Mouse (Mus musculus): Measurements from ENCODE around the gene Btbd11. TPM values are rescaled to one million over a fixed set of nuclear protein-coding genes. Genes with fewer than 3 reads are reported as not detected.

Btbd11 gene
- polyA plus RNA-seq, 1 experiment: 1.8 TPM

DNA sequence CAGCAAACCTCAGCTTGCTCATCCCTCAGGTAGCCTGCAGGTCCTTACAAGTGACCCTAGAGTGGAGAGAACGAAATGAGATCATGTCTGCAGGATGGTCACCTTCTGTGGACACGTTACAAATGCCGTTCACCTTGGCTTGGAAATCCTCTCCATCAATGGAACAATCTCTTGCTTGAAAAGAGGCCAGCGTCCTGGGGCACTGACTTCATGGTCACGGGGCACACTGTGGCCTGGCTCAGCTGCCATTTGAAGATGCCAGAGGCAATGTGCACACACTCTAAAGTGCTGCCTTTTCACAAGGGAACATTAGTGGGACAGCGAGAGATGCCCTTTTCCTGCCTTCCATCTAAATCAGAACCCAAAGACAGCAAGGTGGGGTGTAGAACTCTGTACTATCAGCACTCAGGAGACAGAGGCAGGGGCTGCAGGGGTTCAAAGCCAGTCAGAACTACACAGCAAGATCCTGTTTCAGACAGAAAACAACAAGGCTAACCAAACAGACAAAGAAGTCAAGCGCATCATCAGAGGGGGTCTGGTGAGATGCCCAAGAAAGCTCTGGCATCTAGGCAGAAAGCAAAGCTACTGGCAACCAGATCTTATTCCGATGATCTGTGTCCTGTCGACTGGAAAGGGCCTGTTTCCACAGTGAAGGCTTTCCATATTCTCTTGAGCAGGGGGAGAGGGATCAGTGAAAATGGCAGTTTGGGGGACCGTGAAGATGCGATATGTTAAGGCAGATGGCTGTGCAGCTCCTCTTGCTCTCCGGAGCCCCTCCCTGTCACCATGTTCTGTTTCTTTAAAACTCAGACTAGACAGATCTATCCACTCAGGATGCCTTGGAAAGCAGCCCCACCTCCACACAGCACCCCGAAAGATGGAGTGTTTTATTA, 79.1 kb downstream of the Btbd11 start:
- no peaks in the 10 kb centered on the region for H3K4me1 ChIP-seq (ENCODE audit: control insufficient read depth, insufficient read depth, insufficient read length, low read length)
- 85% methylated on average over 13 of the region's 13 CpGs for WGBS
- no peaks in the 10 kb centered on the region for H3K36me3 ChIP-seq (ENCODE audit: control insufficient read depth, insufficient read depth, low read length)
- no peak overlapping the region for H3K4me3 ChIP-seq (ENCODE audit: low read depth, low read length)
- no peak overlapping the region for H3K27ac ChIP-seq (ENCODE audit: insufficient read depth, low read depth, low read length)
- no peak for TF ChIP-seq POLR2A (IDR thresholded peaks at IDR 0.05; ENCODE audit: low read depth, low read length)
- TF ChIP-seq CTCF (IDR thresholded peaks at IDR 0.05; ENCODE audit: extremely low read depth, insufficient read length, insufficient replicate concordance, low read depth, low read length): no peak
- H3K27me3 ChIP-seq (ENCODE audit: control insufficient read depth, insufficient read depth, low read length): no peaks in the 10 kb centered on the region

DNA sequence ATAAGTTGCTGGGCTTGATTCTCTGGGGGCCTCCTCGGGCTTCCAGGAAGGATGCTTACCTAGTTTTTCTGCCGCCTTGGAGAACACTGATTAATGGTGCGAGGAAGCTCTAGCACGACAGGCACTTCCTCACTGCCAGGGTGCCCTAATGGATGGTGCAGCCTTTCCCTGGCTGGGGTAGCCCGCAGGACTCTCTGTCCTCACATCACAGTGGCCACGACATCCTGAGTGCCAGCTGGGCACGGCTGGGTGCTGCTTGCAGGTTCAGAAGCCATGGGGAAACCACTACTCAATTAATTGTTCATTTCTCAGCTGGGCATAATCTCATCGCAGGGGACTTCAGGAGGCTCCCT, 79.8 kb downstream of the Btbd11 start:
- TF ChIP-seq CTCF (IDR thresholded peaks at IDR 0.05; ENCODE audit: extremely low read depth, insufficient read length, insufficient replicate concordance, low read depth, low read length): no peak
- no peak for TF ChIP-seq POLR2A (IDR thresholded peaks at IDR 0.05; ENCODE audit: low read depth, low read length)
- no peaks in the 10 kb centered on the region for H3K4me1 ChIP-seq (ENCODE audit: control insufficient read depth, insufficient read depth, insufficient read length, low read length)
- 62% methylated on average over 8 of the region's 8 CpGs for WGBS
- no peak overlapping the region for H3K27ac ChIP-seq (ENCODE audit: insufficient read depth, low read depth, low read length)
- H3K27me3 ChIP-seq (ENCODE audit: control insufficient read depth, insufficient read depth, low read length): no peaks in the 10 kb centered on the region
- H3K4me3 ChIP-seq (ENCODE audit: low read depth, low read length): no peak overlapping the region
- H3K36me3 ChIP-seq (ENCODE audit: control insufficient read depth, insufficient read depth, low read length): no peaks in the 10 kb centered on the region

DNA sequence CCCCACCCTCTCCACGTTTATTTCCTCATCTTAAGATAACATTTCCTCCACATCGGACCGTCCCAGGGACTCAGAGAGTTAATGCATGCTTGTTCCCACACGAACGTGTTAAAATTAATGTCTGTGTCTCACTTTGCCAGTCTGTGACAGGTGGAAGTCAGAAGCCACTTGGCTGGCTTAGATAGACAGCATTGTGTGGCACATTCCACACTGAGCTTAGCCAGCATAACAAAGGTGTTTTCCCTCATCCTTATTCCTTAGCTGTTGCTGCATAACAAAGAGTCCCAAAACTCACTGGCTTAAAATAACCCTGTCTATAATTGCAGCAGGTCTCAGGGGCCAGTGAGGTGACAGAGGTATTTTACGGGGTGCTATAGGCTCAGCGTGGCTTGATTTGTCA, 80.8 kb downstream of the Btbd11 start:
- H3K4me1 ChIP-seq (ENCODE audit: control insufficient read depth, insufficient read depth, insufficient read length, low read length): no peaks in the 10 kb centered on the region
- no peak for TF ChIP-seq POLR2A (IDR thresholded peaks at IDR 0.05; ENCODE audit: low read depth, low read length)
- no peak for TF ChIP-seq CTCF (IDR thresholded peaks at IDR 0.05; ENCODE audit: extremely low read depth, insufficient read length, insufficient replicate concordance, low read depth, low read length)
- no peaks in the 10 kb centered on the region for H3K27me3 ChIP-seq (ENCODE audit: control insufficient read depth, insufficient read depth, low read length)
- H3K27ac ChIP-seq (ENCODE audit: insufficient read depth, low read depth, low read length): no peak overlapping the region
- no peak overlapping the region for H3K4me3 ChIP-seq (ENCODE audit: low read depth, low read length)
- 52% methylated on average over 7 of the region's 7 CpGs for WGBS
- H3K36me3 ChIP-seq (ENCODE audit: control insufficient read depth, insufficient read depth, low read length): no peaks in the 10 kb centered on the region

DNA sequence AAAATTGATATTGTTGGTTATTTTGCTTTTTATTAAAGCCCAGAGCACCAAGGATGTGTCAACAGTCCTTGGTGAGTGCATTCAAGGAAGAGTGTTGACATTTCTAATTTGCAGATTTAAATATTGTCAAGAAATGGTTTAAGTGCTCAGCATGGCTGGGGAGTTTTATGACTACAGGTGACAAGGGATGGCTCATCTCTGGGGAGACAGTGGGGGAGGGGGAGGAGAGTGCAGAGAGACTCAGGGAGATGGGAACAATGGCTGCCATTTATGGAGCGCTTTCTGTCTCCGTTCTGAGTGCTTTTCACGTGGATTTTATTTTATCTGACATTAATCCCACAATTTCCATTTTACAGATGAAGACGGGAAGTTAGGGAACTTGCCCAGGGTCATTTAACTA, 81.9 kb downstream of the Btbd11 start:
- H3K4me1 ChIP-seq (ENCODE audit: control insufficient read depth, insufficient read depth, insufficient read length, low read length): no peaks in the 10 kb centered on the region
- TF ChIP-seq CTCF (IDR thresholded peaks at IDR 0.05; ENCODE audit: extremely low read depth, insufficient read length, insufficient replicate concordance, low read depth, low read length) (no peak), POLR2A (IDR thresholded peaks at IDR 0.05; ENCODE audit: low read depth, low read length) (no peak)
- 74% methylated on average over 4 of the region's 4 CpGs for WGBS

DNA sequence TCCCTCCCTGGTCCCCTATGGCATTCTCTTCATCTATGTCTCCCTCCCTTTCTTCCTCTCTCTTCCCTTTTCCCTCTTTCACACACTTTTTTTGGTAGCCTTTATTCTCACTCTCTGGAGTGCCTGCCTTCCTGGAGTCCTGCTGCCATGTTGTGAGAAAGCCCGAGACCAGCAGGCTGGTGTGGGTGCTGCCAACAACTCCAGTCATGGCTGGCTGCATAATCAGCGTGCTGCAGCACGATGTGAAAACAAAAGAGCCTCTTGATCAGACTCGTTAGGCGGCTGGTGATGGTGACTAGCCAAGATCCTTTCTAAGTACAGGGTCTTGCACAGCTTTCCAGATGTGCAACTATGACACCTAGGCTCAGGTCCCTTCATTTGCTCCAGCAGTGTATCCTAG, 82.7 kb downstream of the Btbd11 start:
- H3K36me3 ChIP-seq (ENCODE audit: control insufficient read depth, insufficient read depth, low read length): no peaks in the 10 kb centered on the region
- no peaks in the 10 kb centered on the region for H3K27me3 ChIP-seq (ENCODE audit: control insufficient read depth, insufficient read depth, low read length)
- no peak overlapping the region for H3K4me3 ChIP-seq (ENCODE audit: low read depth, low read length)
- H3K27ac ChIP-seq (ENCODE audit: insufficient read depth, low read depth, low read length): no peak overlapping the region
- H3K4me1 ChIP-seq (ENCODE audit: control insufficient read depth, insufficient read depth, insufficient read length, low read length): no peaks in the 10 kb centered on the region
- no peak for TF ChIP-seq CTCF (IDR thresholded peaks at IDR 0.05; ENCODE audit: extremely low read depth, insufficient read length, insufficient replicate concordance, low read depth, low read length)
- 80% methylated on average over 5 of the region's 5 CpGs for WGBS

More for the DNA sequence above, 81.9 kb downstream of the Btbd11 start:
- Histone ChIP-seq H3K27ac (ENCODE audit: insufficient read depth, low read depth, low read length) (no peak overlapping the region), H3K27me3 (ENCODE audit: control insufficient read depth, insufficient read depth, low read length) (no peaks in the 10 kb centered on the region), H3K4me3 (ENCODE audit: low read depth, low read length) (no peak overlapping the region), H3K36me3 (ENCODE audit: control insufficient read depth, insufficient read depth, low read length) (no peaks in the 10 kb centered on the region)

DNA sequence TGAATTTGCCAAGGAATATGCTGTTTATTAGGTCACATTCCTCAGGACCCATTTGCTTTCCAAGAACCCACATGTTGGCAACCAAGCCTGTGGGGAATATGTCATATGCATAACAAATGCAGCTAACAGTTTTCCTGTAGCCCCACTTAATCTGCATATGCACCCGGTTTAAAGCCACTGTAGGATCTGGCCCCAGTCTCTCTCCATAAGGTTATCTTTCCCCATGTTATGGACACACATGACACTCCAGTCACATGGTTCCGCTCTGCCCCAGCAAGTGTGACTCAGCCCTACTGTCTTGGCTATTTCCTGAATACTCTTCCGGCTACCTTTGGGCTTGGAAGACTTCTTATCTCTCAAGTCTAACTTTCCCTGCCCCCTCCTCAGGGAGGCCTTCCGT, 86.7 kb downstream of the Btbd11 start:
- TF ChIP-seq CTCF (IDR thresholded peaks at IDR 0.05; ENCODE audit: extremely low read depth, insufficient read length, insufficient replicate concordance, low read depth, low read length) (no peak), POLR2A (IDR thresholded peaks at IDR 0.05; ENCODE audit: low read depth, low read length) (no peak)

DNA sequence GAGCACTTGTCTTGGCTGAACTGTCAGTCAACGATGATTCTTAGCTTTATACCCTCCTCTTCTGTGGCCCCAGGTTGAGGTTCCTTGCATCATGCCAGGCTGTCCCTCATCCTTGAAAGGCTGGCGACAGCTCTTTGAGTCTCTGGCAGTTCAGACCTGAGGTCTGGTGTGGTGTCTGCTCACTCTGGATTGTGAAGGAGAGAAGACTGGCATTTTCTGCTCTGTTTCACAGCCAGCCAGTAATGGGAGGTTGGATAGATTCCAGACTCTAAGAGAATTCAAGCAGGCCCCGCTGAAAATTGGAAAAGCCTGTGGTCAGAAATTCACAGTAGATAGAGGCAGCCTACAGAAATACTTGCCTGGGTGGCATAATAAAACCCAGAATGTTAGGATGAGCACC, 87.3 kb downstream of the Btbd11 start:
- 77% methylated on average over 3 of the region's 3 CpGs for WGBS
- Histone ChIP-seq H3K27me3 (ENCODE audit: control insufficient read depth, insufficient read depth, low read length) (no peaks in the 10 kb centered on the region), H3K4me3 (ENCODE audit: low read depth, low read length) (no peak overlapping the region), H3K36me3 (ENCODE audit: control insufficient read depth, insufficient read depth, low read length) (no peaks in the 10 kb centered on the region), H3K27ac (ENCODE audit: insufficient read depth, low read depth, low read length) (no peak overlapping the region), H3K4me1 (ENCODE audit: control insufficient read depth, insufficient read depth, insufficient read length, low read length) (no peaks in the 10 kb centered on the region)
- no peak for TF ChIP-seq POLR2A (IDR thresholded peaks at IDR 0.05; ENCODE audit: low read depth, low read length)
- no peak for TF ChIP-seq CTCF (IDR thresholded peaks at IDR 0.05; ENCODE audit: extremely low read depth, insufficient read length, insufficient replicate concordance, low read depth, low read length)

More for the DNA sequence above, 86.7 kb downstream of the Btbd11 start:
- Histone ChIP-seq H3K4me1 (ENCODE audit: control insufficient read depth, insufficient read depth, insufficient read length, low read length) (no peaks in the 10 kb centered on the region), H3K27me3 (ENCODE audit: control insufficient read depth, insufficient read depth, low read length) (no peaks in the 10 kb centered on the region), H3K36me3 (ENCODE audit: control insufficient read depth, insufficient read depth, low read length) (no peaks in the 10 kb centered on the region), H3K27ac (ENCODE audit: insufficient read depth, low read depth, low read length) (no peak overlapping the region), H3K4me3 (ENCODE audit: low read depth, low read length) (no peak overlapping the region)
- WGBS: 72% methylated on average over 4 of the region's 4 CpGs

All from small intestine, adult 2 months (tissue).